Mouse (Mus musculus): ENCODE measurements around the gene Ghr. TPM values are rescaled to one million over a fixed set of nuclear protein-coding genes. Genes with fewer than 3 reads are reported as not detected.

Ghr gene
- polyA plus RNA-seq, 1 experiment, result 21.3 TPM

GRCm38 (mm10) chr15:3429417-3429816 is 153.9 kb downstream of the Ghr start:
- H3K4me3 ChIP-seq, result no peak overlapping the region
- no peaks in the 10 kb centered on the region for H3K36me3 ChIP-seq (ENCODE audit: control insufficient read depth, insufficient read depth)
- H3K27me3 ChIP-seq (ENCODE audit: control insufficient read depth, insufficient read depth, insufficient read length), result no peaks in the 10 kb centered on the region
- H3ac ChIP-seq (ENCODE audit: control insufficient read depth, insufficient read length), result no peak overlapping the region
- no peaks in the 10 kb centered on the region for H3K79me2 ChIP-seq (ENCODE audit: control insufficient read depth, insufficient read depth)
- H3K4me2 ChIP-seq (ENCODE audit: low read depth), result peak overlapping the region; percentile 37
- TF ChIP-seq MYOG (IDR thresholded peaks at IDR 0.05; ENCODE audit: control insufficient read depth in 1 of 3, insufficient read depth in 1 of 3, insufficient read length in 2 of 3, low read depth in 2 of 3) (peak in 1 of 3 experiments; percentile 82), POLR2AphosphoS2 (IDR thresholded peaks at IDR 0.05; ENCODE audit: insufficient read length, low read depth) (no peak), MYOD1 (IDR thresholded peaks at IDR 0.05; ENCODE audit: control insufficient read depth in 1 of 3, insufficient read length in 2 of 3, low read depth in 2 of 3) (peak; percentile 77 to 87 (median 84)), TCF12 (IDR thresholded peaks at IDR 0.05; ENCODE audit: insufficient read depth, poor library complexity, severe bottlenecking) (peak; percentile 61)

GRCm38 (mm10) chr15:3429001-3429400 is 154.3 kb downstream of the Ghr start:
- H3K4me3 ChIP-seq, result no peak overlapping the region
- H3K4me2 ChIP-seq (ENCODE audit: low read depth), result peak overlapping the region; percentile 37
- H3K27me3 ChIP-seq (ENCODE audit: control insufficient read depth, insufficient read depth, insufficient read length), result no peaks in the 10 kb centered on the region
- H3ac ChIP-seq (ENCODE audit: control insufficient read depth, insufficient read length), result no peak overlapping the region
- no peak for TF ChIP-seq POLR2AphosphoS2 (IDR thresholded peaks at IDR 0.05; ENCODE audit: insufficient read length, low read depth)
- no peak for TF ChIP-seq USF1 (IDR thresholded peaks at IDR 0.05; ENCODE audit: low read depth)
- no peak for TF ChIP-seq E2F4 (IDR thresholded peaks at IDR 0.05; ENCODE audit: insufficient read depth)
- no peak for TF ChIP-seq TCF12 (IDR thresholded peaks at IDR 0.05; ENCODE audit: insufficient read depth, poor library complexity, severe bottlenecking)
- no peak for TF ChIP-seq MYOG (IDR thresholded peaks at IDR 0.05; ENCODE audit: control insufficient read depth in 1 of 3, insufficient read depth in 1 of 3, insufficient read length in 2 of 3, low read depth in 2 of 3)
- TF ChIP-seq MYOD1 (IDR thresholded peaks at IDR 0.05; ENCODE audit: control insufficient read depth in 1 of 3, insufficient read length in 2 of 3, low read depth in 2 of 3), result no peak
- H3K79me2 ChIP-seq (ENCODE audit: control insufficient read depth, insufficient read depth), result no peaks in the 10 kb centered on the region
- no peaks in the 10 kb centered on the region for H3K36me3 ChIP-seq (ENCODE audit: control insufficient read depth, insufficient read depth)

- Histone ChIP-seq H3K4me2 (ENCODE audit: low read depth) (no peak overlapping the region), H3K36me3 (ENCODE audit: control insufficient read depth, insufficient read depth) (no peaks in the 10 kb centered on the region), H3K79me2 (ENCODE audit: control insufficient read depth, insufficient read depth) (no peaks in the 10 kb centered on the region), H3K4me3 (no peak overlapping the region), H3ac (ENCODE audit: control insufficient read depth, insufficient read length) (no peak overlapping the region), H3K27me3 (ENCODE audit: control insufficient read depth, insufficient read depth, insufficient read length) (no peaks in the 10 kb centered on the region)
- TF ChIP-seq MAX (IDR thresholded peaks at IDR 0.05; ENCODE audit: low read depth), result no peak
- no peak for TF ChIP-seq CEBPB (IDR thresholded peaks at IDR 0.05; ENCODE audit: insufficient read depth, poor library complexity, severe bottlenecking)
- no peak for TF ChIP-seq TCF12 (IDR thresholded peaks at IDR 0.05; ENCODE audit: insufficient read depth, poor library complexity, severe bottlenecking)
- TF ChIP-seq E2F4 (IDR thresholded peaks at IDR 0.05; ENCODE audit: insufficient read depth), result no peak
- no peak for TF ChIP-seq MYOD1 (IDR thresholded peaks at IDR 0.05; ENCODE audit: control insufficient read depth in 1 of 3, insufficient read length in 2 of 3, low read depth in 2 of 3)
- TF ChIP-seq SRF (IDR thresholded peaks at IDR 0.05; ENCODE audit: control insufficient read depth, insufficient read length, low read depth), result no peak
- TF ChIP-seq REST (IDR thresholded peaks at IDR 0.05; ENCODE audit: insufficient read depth, insufficient read length), result no peak
- TF ChIP-seq POLR2A (IDR thresholded peaks at IDR 0.05; ENCODE audit: insufficient read length, low read depth), result no peak
- TF ChIP-seq POLR2AphosphoS2 (IDR thresholded peaks at IDR 0.05; ENCODE audit: insufficient read length, low read depth), result no peak
- TF ChIP-seq TCF3 (IDR thresholded peaks at IDR 0.05; ENCODE audit: insufficient read length, low read depth), result no peak
- no peak for TF ChIP-seq MYOG (IDR thresholded peaks at IDR 0.05; ENCODE audit: control insufficient read depth in 1 of 3, insufficient read depth in 1 of 3, insufficient read length in 2 of 3, low read depth in 2 of 3)
Observed at GRCm38 (mm10) chr15:3426401-3426800, 156.9 kb downstream of the Ghr start.

GRCm38 (mm10) chr15:3423177-3423576 is 160.1 kb downstream of the Ghr start:
- TF ChIP-seq SRF (IDR thresholded peaks at IDR 0.05; ENCODE audit: control insufficient read depth, insufficient read length, low read depth), result no peak
- TF ChIP-seq USF1 (IDR thresholded peaks at IDR 0.05; ENCODE audit: low read depth), result no peak
- no peak for TF ChIP-seq CEBPB (IDR thresholded peaks at IDR 0.05; ENCODE audit: insufficient read depth, poor library complexity, severe bottlenecking)
- no peak for TF ChIP-seq E2F4 (IDR thresholded peaks at IDR 0.05; ENCODE audit: insufficient read depth)
- TF ChIP-seq TCF3 (IDR thresholded peaks at IDR 0.05; ENCODE audit: insufficient read length, low read depth), result no peak
- no peak for TF ChIP-seq MAX (IDR thresholded peaks at IDR 0.05; ENCODE audit: low read depth)
- TF ChIP-seq POLR2AphosphoS2 (IDR thresholded peaks at IDR 0.05; ENCODE audit: insufficient read length, low read depth), result no peak
- TF ChIP-seq REST (IDR thresholded peaks at IDR 0.05; ENCODE audit: insufficient read depth, insufficient read length), result no peak
- TF ChIP-seq MYOG (IDR thresholded peaks at IDR 0.05; ENCODE audit: control insufficient read depth in 1 of 3, insufficient read depth in 1 of 3, insufficient read length in 2 of 3, low read depth in 2 of 3), result no peak
- no peak for TF ChIP-seq MYOD1 (IDR thresholded peaks at IDR 0.05; ENCODE audit: control insufficient read depth in 1 of 3, insufficient read length in 2 of 3, low read depth in 2 of 3)
- TF ChIP-seq POLR2A (IDR thresholded peaks at IDR 0.05; ENCODE audit: insufficient read length, low read depth), result no peak
- TF ChIP-seq TCF12 (IDR thresholded peaks at IDR 0.05; ENCODE audit: insufficient read depth, poor library complexity, severe bottlenecking), result no peak
- H3K79me2 ChIP-seq (ENCODE audit: control insufficient read depth, insufficient read depth), result no peaks in the 10 kb centered on the region
- H3K27me3 ChIP-seq (ENCODE audit: control insufficient read depth, insufficient read depth, insufficient read length), result no peaks in the 10 kb centered on the region
- H3K4me2 ChIP-seq (ENCODE audit: low read depth), result no peak overlapping the region
- H3ac ChIP-seq (ENCODE audit: control insufficient read depth, insufficient read length), result no peak overlapping the region
- H3K36me3 ChIP-seq (ENCODE audit: control insufficient read depth, insufficient read depth), result no peaks in the 10 kb centered on the region
- no peak overlapping the region for H3K4me3 ChIP-seq

GRCm38 (mm10) chr15:3417699-3418098 is 165.6 kb downstream of the Ghr start:
- H3ac ChIP-seq (ENCODE audit: control insufficient read depth, insufficient read length), result no peak overlapping the region
- H3K79me2 ChIP-seq (ENCODE audit: control insufficient read depth, insufficient read depth), result no peaks in the 10 kb centered on the region
- no peak overlapping the region for H3K4me3 ChIP-seq
- TF ChIP-seq MAX (IDR thresholded peaks at IDR 0.05; ENCODE audit: low read depth), result no peak
- TF ChIP-seq SRF (IDR thresholded peaks at IDR 0.05; ENCODE audit: control insufficient read depth, insufficient read length, low read depth), result no peak
- no peak for TF ChIP-seq USF1 (IDR thresholded peaks at IDR 0.05; ENCODE audit: low read depth)
- TF ChIP-seq TCF3 (IDR thresholded peaks at IDR 0.05; ENCODE audit: insufficient read length, low read depth), result no peak
- no peak for TF ChIP-seq POLR2A (IDR thresholded peaks at IDR 0.05; ENCODE audit: insufficient read length, low read depth)
- TF ChIP-seq CEBPB (IDR thresholded peaks at IDR 0.05; ENCODE audit: insufficient read depth, poor library complexity, severe bottlenecking), result no peak
- no peak for TF ChIP-seq REST (IDR thresholded peaks at IDR 0.05; ENCODE audit: insufficient read depth, insufficient read length)
- no peak for TF ChIP-seq POLR2AphosphoS2 (IDR thresholded peaks at IDR 0.05; ENCODE audit: insufficient read length, low read depth)
- no peak for TF ChIP-seq TCF12 (IDR thresholded peaks at IDR 0.05; ENCODE audit: insufficient read depth, poor library complexity, severe bottlenecking)
- TF ChIP-seq E2F4 (IDR thresholded peaks at IDR 0.05; ENCODE audit: insufficient read depth), result no peak
- no peak for TF ChIP-seq MYOD1 (IDR thresholded peaks at IDR 0.05; ENCODE audit: control insufficient read depth in 1 of 3, insufficient read length in 2 of 3, low read depth in 2 of 3)
- no peak for TF ChIP-seq MYOG (IDR thresholded peaks at IDR 0.05; ENCODE audit: control insufficient read depth in 1 of 3, insufficient read depth in 1 of 3, insufficient read length in 2 of 3, low read depth in 2 of 3)
- no peak overlapping the region for H3K4me2 ChIP-seq (ENCODE audit: low read depth)
- H3K27me3 ChIP-seq (ENCODE audit: control insufficient read depth, insufficient read depth, insufficient read length), result no peaks in the 10 kb centered on the region
- no peaks in the 10 kb centered on the region for H3K36me3 ChIP-seq (ENCODE audit: control insufficient read depth, insufficient read depth)

All from myocyte (in vitro differentiated cells).